Mouse (Mus musculus): Measurements from ENCODE around the gene Ttc13. TPM values are rescaled to one million over a fixed set of nuclear protein-coding genes. Genes with fewer than 3 reads are reported as not detected.

The Ttc13 gene
- polyA plus RNA-seq, 1 experiment from 2014 or later, result 60.4 TPM

Other genes starting within 250 kb of the Ttc13 start
- 33.0 and 33.1 TPM in 2 replicates for gene Cog2, start 201.2 kb downstream of the Ttc13 start, polyA plus RNA-seq (2015; fragmentation: Nextera tagmentation; extraction: Ambion mirVana)
- 0.56 and 0.98 TPM in 2 replicates for gene Agt, start 152.3 kb downstream of the Ttc13 start, polyA plus RNA-seq (2015; fragmentation: Nextera tagmentation; extraction: Ambion mirVana)
- gene Capn9, start 145.9 kb downstream of the Ttc13 start, polyA plus RNA-seq (2015; fragmentation: Nextera tagmentation; extraction: Ambion mirVana), result 0.63 TPM in 1 of 2 replicates, not detected in the other
- gene 2310022B05Rik, start 58.6 kb downstream of the Ttc13 start, polyA plus RNA-seq (2015; fragmentation: Nextera tagmentation; extraction: Ambion mirVana), result 20.8 and 21.3 TPM in 2 replicates
- gene Arv1, start 156 bp upstream of the Ttc13 start, polyA plus RNA-seq (2015; fragmentation: Nextera tagmentation; extraction: Ambion mirVana), result 28.4 and 31.4 TPM in 2 replicates
- gene Fam89a, start 29.8 kb upstream of the Ttc13 start, polyA plus RNA-seq (2015; fragmentation: Nextera tagmentation; extraction: Ambion mirVana), result 12.1 and 15.9 TPM in 2 replicates
- 21.1 TPM in 2 replicates for gene Trim67, start 71.1 kb upstream of the Ttc13 start, polyA plus RNA-seq (2015; fragmentation: Nextera tagmentation; extraction: Ambion mirVana)
- gene Gnpat, start 141.1 kb upstream of the Ttc13 start, polyA plus RNA-seq (2015; fragmentation: Nextera tagmentation; extraction: Ambion mirVana), result 80.4 and 82.9 TPM in 2 replicates
- gene 2810004N23Rik, start 141.1 kb upstream of the Ttc13 start, polyA plus RNA-seq (2015; fragmentation: Nextera tagmentation; extraction: Ambion mirVana), result 27.2 and 29.7 TPM in 2 replicates
- gene Exoc8, start 175.7 kb upstream of the Ttc13 start, polyA plus RNA-seq (2015; fragmentation: Nextera tagmentation; extraction: Ambion mirVana), result 12.9 and 13.8 TPM in 2 replicates
- 8.5 and 11.4 TPM in 2 replicates for gene Sprtn, start 175.9 kb upstream of the Ttc13 start, polyA plus RNA-seq (2015; fragmentation: Nextera tagmentation; extraction: Ambion mirVana)
- gene Egln1, start 227.3 kb upstream of the Ttc13 start, polyA plus RNA-seq (2015; fragmentation: Nextera tagmentation; extraction: Ambion mirVana), result 15.7 and 18.0 TPM in 2 replicates